Mouse (Mus musculus): ENCODE results near the gene Pde4d.

DNA sequence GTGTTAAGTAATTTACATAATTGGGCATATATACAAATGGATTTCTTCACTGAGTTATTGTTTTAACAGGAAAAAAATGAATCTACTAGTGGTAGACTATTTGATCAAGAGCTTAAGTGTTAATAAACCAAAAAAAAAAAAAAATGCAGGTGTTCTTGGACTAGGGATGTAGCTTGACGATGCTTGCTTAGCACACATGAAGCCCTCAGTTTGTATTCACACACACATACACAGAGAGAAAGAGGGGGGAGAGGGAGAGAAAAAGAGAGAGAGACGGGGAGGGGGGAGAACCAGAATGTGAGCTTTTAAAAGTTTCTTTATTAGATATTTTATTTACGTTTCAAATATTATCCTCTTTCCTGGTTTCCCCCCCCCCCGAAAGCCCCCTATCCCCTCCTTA is 740.9 kb downstream of the Pde4d start:
- TF ChIP-seq CTCF (IDR thresholded peaks at IDR 0.05; ENCODE audit: borderline replicate concordance, insufficient read depth, low read depth, low read length) (no peak), POLR2A (IDR thresholded peaks at IDR 0.05; ENCODE audit: borderline replicate concordance, insufficient read depth, low read length) (no peak)
